Mouse (Mus musculus) ES-Bruce4 (cell line): ENCODE data around the gene Cd302. TPM values are rescaled to one million over a fixed set of nuclear protein-coding genes. Genes with fewer than 3 reads are reported as not detected.

Experiments
- H3K27ac ChIP-seq: 2 replicates; pipeline ENCODE4 v1.5.1; 2012; ENCODE audit warnings: low read length, inconsistent platforms; ENCODE audit not compliant: insufficient read depth
- H3K27me3 ChIP-seq: 2 replicates; pipeline ENCODE4 v1.6.1; 2012; ENCODE audit warnings: mild to moderate bottlenecking, low read length, inconsistent platforms; ENCODE audit not compliant: control insufficient read depth, poor library complexity, insufficient read depth, severe bottlenecking
- H3K36me3 ChIP-seq: 2 replicates; pipeline ENCODE4 v1.6.1; 2012; ENCODE audit warnings: inconsistent platforms, mild to moderate bottlenecking, low read length, moderate library complexity; ENCODE audit not compliant: control insufficient read depth, poor library complexity, insufficient read depth, severe bottlenecking
- H3K4me1 ChIP-seq: one replicate; pipeline ENCODE4 v1.8.1; 2011; ENCODE audit warnings: low read length; ENCODE audit not compliant: control insufficient read depth, insufficient read depth
- H3K4me3 ChIP-seq: 2 replicates; pipeline ENCODE4 v1.5.1; 2011; ENCODE audit warnings: low read depth, mild to moderate bottlenecking, low read length
- H3K9ac ChIP-seq: 2 replicates; pipeline ENCODE4 v1.6.1; 2012; ENCODE audit warnings: low read depth, mild to moderate bottlenecking, inconsistent platforms; ENCODE audit not compliant: poor library complexity, severe bottlenecking
- H3K9me3 ChIP-seq: replicated peaks from 2 replicates; pipeline ENCODE4 v1.6.1; 2012; ENCODE audit warnings: mild to moderate bottlenecking, low read length, inconsistent platforms; ENCODE audit not compliant: control insufficient read depth, poor library complexity, insufficient read depth, severe bottlenecking
- CTCF ChIP-seq: IDR thresholded peaks from one replicate; pipeline ENCODE4 v1.8.1; 2011; ENCODE audit warnings: low read depth, low read length
- EP300 ChIP-seq: IDR thresholded peaks from 2 replicates; pipeline ENCODE4 v1.6.1; 2011; ENCODE audit warnings: low read depth, low read length; ENCODE audit not compliant: insufficient read depth
- POLR2A ChIP-seq: IDR thresholded peaks from one replicate; pipeline ENCODE4 v1.8.1; 2011; ENCODE audit warnings: low read length; ENCODE audit not compliant: insufficient read depth
- polyA plus RNA-seq: library from polyadenylated mRNA; stranded (reverse); fragments of >200 nt; gene quantifications from 2 replicates; pipeline ENCODE4 v1.2.4, GENCODE M21; 2011; ENCODE audit warnings: low read depth; ENCODE audit not compliant: missing spikeins, insufficient read depth, insufficient read length

The Cd302 gene
- polyA plus RNA-seq, 1 experiment, result 2.8 TPM

- Histone ChIP-seq H3K27me3 (no peaks in the 10 kb centered on the region), H3K9ac (no peak overlapping the region), H3K4me3 (no peak overlapping the region; the same call in 1 of the 2 replicates), H3K27ac (no peak overlapping the region), H3K36me3 (no peaks in the 10 kb centered on the region), H3K4me1 (peaks cover 2% of the 10 kb centered on the region), H3K9me3 (0 out of 2 replicates have a peak, but pooled peaks cover 6% of the 10 kb centered on the region)
- TF ChIP-seq EP300 (no peak), POLR2A (no peak), CTCF (no peak)
Observed at GRCm38 (mm10) chr2:60267567-60267966, 16.7 kb downstream of the Cd302 start.

- Histone ChIP-seq H3K27me3 (no peaks in the 10 kb centered on the region), H3K9ac (no peak overlapping the region), H3K4me1 (no peaks in the 10 kb centered on the region), H3K4me3 (no peak overlapping the region), H3K36me3 (no peaks in the 10 kb centered on the region), H3K9me3 (no peaks in the 10 kb centered on the region; the same call in 1 of the 2 replicates), H3K27ac (no peak overlapping the region)
- TF ChIP-seq EP300, result no peak
- no peak for TF ChIP-seq POLR2A
Observed at GRCm38 (mm10) chr2:60260621-60261350, 23.5 kb downstream of the Cd302 start.

- Histone ChIP-seq H3K27ac (no peak overlapping the region), H3K27me3 (no peaks in the 10 kb centered on the region), H3K4me3 (no peak overlapping the region), H3K4me1 (no peaks in the 10 kb centered on the region), H3K9ac (no peak overlapping the region), H3K36me3 (no peaks in the 10 kb centered on the region), H3K9me3 (no peaks in the 10 kb centered on the region; the same call in 1 of the 2 replicates)
- TF ChIP-seq POLR2A (no peak), CTCF (no peak), EP300 (no peak)
Observed at GRCm38 (mm10) chr2:60259186-60259585, 25.1 kb downstream of the Cd302 start.

GRCm38 (mm10) chr2:60256751-60257150, 27.5 kb downstream of the Cd302 start:
- no peaks in the 10 kb centered on the region; the same call in 1 of the 2 replicates for H3K9me3 ChIP-seq
- H3K9ac ChIP-seq, result no peak overlapping the region
- H3K27me3 ChIP-seq, result no peaks in the 10 kb centered on the region
- no peak overlapping the region for H3K4me3 ChIP-seq
- H3K36me3 ChIP-seq, result no peaks in the 10 kb centered on the region
- TF ChIP-seq EP300, result no peak
- no peak for TF ChIP-seq CTCF
- TF ChIP-seq POLR2A, result no peak
- H3K27ac ChIP-seq, result no peak overlapping the region
- no peaks in the 10 kb centered on the region for H3K4me1 ChIP-seq

GRCm38 (mm10) chr2:60253506-60253905, 30.8 kb downstream of the Cd302 start:
- Histone ChIP-seq H3K27me3 (no peaks in the 10 kb centered on the region), H3K4me3 (no peak overlapping the region), H3K4me1 (no peaks in the 10 kb centered on the region), H3K36me3 (peaks cover 2% of the 10 kb centered on the region; the same call in 1 of the 2 replicates), H3K9me3 (no peaks in the 10 kb centered on the region; the same call in 1 of the 2 replicates), H3K9ac (no peak overlapping the region), H3K27ac (no peak overlapping the region)
- no peak for TF ChIP-seq POLR2A
- no peak for TF ChIP-seq CTCF

GRCm38 (mm10) chr2:60252782-60253181, 31.5 kb downstream of the Cd302 start:
- no peak overlapping the region for H3K4me3 ChIP-seq
- no peaks in the 10 kb centered on the region; the same call in 1 of the 2 replicates for H3K9me3 ChIP-seq
- no peak overlapping the region for H3K9ac ChIP-seq
- TF ChIP-seq EP300 (no peak), CTCF (no peak), POLR2A (no peak)
- H3K4me1 ChIP-seq, result no peaks in the 10 kb centered on the region
- H3K27ac ChIP-seq, result no peak overlapping the region
- no peaks in the 10 kb centered on the region for H3K27me3 ChIP-seq
- peaks cover 4% of the 10 kb centered on the region; the same call in 1 of the 2 replicates for H3K36me3 ChIP-seq
